Mouse (Mus musculus) kidney, postnatal 10 days (tissue): Measurements from ENCODE around the gene Phf7.

Experiments
- DNase-seq: peaks from one replicate; pipeline ENCODE4 v3.0.0; 2021; ENCODE audit warnings: mixed read lengths

Gene Phf7

DNA sequence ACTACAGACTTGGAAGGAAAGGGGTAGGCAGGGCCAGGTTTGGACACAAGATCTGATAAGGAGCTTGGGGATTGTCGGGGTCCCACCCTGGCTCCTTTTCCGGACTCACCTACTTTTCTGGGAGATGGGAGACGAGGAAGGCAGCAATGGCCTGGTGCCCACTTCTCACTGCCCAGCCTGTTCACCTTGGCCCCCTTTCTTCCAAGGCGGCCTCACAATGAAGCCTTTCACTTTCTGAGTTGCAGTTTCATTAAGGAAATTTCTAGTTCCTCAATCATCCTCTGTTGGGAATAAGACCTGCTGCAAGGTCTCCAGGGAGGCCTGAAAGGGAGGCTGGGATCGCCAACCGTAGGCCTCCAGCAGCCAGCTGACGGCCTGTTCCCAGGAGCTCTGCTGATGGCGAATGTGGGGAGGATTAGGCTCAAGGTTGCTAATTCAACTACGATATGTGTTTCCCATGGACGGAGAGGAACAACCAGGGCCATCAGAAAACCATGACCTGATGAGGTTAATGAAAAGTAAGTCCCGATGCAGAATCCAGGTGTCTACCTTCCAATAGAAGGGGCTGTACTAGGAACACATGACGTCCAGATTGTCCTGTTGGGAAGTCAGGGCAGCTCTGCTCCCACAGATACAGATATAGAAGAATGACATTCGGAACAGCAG is 18.6 kb downstream of the Phf7 start:
- DNase-seq, result no peak

DNA sequence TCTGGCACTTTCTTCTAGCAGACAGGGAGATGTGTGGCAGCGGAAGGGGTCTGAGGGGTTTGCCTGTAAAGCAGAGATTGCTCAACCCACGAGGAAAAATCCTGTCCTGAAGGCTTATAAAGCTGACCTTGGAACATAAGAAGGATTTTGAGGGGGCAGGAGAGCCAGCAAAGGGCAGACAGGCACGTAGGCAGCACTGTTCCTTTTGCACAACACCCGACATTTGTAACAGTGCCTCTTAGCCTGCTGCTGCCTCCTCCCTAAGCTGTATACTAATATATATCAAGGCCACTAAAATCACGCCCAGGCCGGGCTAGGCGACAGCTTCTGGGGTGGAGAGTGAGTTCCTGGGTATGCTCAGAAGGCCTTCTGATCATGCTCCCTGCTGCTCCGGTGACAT is 20.7 kb downstream of the Phf7 start:
- no peak for DNase-seq

DNA sequence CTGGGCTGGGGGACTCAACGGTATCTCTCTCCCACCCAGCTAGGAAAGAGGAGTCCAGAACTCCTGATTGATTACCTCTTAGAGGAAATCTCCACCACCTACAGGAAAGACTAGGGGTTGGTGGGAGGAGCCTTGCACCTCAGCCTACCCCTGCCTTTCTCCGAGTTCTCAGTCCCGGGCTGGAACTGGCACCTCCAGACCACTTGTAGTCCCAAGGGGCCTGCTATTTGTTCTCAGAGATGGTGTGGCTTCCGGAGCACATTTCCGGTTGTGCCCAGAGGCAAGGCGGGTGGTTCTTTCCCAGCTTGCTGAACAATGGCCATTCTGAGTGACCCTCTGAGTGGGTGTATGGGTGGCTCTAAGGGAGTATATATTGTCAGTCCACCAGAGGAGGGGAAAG is 22.9 kb downstream of the Phf7 start:
- DNase-seq, result no peak

DNA sequence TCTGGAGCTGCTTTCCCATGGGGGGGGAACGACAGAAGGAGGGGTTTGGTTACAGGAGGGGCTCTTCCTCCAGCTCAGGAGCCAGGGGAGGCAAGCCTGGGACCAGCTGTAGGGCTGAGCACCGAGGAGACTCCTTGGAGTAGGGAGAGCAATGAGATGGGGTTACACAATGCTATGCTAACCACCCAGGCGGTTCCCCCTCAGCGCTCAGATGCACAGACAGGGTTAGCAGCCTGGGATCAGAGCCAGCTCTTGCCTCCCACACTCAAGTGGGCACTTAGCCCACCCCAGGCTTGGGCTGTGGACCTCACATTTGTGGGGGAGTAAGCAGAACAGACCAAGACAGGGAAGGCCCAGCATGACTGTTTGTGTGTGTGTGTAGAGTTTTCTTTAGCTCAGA is 24.1 kb downstream of the Phf7 start:
- peak; percentile 67 for DNase-seq

DNA sequence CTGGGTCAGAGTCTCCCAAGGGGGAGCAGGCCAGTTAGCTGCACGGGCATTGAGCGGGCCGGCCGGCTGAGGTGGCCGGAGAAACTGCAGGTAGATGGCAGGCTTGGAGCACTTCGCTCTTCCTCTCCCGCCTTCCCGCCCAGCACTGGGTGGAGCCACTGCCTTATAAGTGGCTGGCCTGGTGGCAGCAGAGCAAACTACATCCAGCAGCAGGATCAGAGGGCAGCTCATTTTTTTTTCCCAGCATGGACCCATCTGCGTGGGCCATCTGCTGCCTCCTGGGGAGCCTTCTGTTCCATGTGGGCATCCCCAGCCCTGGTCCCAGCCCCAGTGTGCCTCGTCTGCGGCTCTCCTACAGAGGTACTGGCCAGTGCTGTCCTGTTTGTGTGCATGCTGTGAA is 33.5 kb downstream of the Phf7 start, which contains the start of gene Sema3g:
Gene Sema3g, plus strand, starts transcription at position 195 of the 400 bp plus-strand sequence.
- peak; percentile 87 for DNase-seq

DNA sequence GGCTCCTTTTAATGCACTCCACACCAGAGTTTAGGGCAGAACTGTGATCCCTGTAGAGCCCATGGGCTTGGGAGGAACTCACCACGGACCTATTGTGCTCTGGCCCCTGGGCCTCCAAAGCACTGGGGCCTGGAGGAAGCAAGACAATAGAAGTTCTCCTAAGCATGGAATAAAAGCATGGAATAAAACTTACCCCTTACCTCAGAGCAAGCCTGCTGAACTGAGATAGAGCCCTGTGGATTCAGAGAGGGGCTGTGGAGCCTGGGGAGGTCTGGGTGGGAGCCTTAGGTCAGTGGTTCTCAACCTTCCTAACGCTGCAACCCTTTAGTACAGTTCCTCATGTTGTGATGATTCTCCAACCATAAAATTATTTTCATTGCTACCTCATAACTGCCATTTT is 34.3 kb downstream of the Phf7 start, which contains the start of gene Nisch:
Gene Nisch, minus strand, starts transcription at position 101 of the 400 bp plus-strand sequence.
- no peak for DNase-seq

DNA sequence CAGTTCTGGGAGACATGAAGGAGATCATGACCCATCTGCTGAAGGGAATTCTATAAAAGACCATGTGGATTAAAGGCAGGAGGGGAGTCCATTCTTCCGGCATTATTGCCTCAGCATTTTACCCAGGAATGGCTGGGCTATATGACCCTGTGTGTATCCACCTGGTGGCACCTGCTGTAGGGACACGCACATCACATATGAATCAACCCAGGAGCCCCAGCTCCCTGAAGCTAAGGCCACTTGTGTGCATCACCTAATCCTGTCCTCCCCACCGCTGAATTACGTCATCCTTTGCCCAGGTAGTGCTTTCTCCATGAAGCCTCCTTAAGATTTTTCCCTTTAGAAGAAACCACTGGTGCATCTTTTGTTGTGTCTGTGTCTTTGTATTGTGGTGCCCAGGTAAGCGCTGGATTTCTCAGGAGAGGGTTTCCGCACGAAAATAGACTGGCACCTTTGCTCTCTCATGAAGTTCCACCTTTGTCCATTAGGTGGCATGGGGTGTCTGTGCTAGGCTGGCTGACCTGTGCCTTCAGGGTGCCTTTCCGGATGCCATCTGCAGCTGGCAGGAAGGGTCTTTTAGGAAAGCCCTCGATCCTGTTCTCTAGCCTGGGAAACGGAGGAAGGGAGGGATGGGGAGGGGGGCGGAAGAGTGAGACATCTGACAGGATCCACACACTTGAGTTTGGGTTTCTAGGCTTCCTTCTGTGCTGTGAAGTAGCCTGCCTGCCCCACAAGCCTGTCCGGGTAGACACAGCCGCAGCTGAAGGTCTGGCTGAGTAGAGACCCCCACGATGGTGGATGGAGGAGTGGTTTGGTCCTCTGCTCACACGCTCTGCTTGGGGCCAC is 35.7 kb downstream of the Phf7 start:
- DNase-seq, result peak; percentile 82

DNA sequence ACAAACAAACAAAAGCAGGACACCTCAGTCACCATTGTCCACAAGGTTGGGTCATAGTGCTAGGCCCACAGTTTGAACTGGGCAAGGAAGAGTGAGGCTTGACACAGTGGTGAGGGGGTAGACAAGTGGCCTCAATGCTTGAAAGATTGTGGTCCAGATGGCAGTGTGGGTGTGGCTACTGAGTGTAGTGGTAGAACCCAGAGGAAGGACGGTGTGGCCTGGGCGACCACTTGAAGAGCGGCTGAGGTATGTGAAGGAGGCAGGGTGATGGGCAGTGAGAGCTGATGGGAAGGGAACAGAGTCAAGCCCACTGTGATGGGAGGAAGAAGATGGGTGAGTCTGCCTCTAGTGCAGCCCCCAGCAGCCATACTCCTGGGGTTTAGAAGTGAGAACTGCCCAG is 36.4 kb downstream of the Phf7 start:
- no peak for DNase-seq

DNA sequence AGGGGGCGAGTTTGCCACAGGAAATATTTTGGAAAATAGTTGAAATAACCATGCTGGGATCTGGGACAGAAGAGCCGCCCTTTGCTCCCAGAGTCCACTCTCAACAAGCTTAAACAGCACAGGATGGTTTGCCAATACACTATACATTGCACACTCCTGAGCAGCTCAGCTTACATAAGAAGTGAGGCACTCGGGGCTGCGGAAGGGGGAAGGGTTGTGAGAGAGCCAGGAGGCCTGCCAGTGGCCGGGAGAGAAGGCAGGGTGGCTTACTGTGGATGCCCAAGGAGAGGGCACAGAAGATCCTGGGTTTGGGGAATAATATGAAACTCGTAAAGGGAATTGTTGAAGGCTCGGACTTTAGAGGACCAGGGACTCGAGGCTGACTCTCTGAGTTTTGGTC is 37.2 kb downstream of the Phf7 start:
- DNase-seq, result no peak

DNA sequence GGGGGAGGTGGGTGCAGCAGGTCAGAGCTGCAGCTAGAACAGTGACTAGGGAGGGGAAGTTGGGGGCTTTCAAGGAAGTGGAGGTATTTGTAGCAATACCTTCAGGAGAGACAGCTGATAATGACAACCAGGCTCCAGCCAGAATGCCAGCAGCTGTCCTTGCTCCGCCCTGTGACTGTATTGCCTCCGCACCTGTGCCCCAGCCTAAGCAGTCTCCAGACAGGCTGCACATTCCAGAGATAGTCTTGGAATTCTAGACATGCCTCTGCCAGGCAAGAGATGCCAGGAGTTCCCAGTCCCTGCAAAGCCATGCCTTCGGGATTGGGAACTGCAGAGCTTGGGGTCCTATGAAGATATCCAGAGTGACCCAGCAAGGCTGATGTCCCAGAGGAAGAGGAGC is 38.6 kb downstream of the Phf7 start:
- DNase-seq, result no peak

DNA sequence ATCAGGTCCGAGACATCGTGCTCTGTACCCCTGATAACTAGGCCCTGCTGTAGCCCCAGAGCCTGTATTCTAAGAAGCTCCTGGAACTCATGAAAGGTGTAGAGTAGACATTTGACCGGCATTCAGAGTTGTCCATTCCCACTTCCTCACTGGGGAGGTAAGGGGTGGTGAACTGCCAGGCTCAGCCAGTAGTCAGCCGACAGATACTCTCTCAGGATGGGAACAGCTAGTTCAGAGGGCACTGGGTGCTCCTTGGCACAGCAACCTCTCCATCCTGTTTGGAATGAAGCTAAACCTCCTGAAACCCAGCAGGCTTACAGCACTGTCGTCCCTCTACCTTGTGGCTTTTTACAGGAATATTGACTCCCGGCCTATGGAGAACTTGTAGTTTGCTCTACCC is 39.3 kb downstream of the Phf7 start:
- no peak for DNase-seq

DNA sequence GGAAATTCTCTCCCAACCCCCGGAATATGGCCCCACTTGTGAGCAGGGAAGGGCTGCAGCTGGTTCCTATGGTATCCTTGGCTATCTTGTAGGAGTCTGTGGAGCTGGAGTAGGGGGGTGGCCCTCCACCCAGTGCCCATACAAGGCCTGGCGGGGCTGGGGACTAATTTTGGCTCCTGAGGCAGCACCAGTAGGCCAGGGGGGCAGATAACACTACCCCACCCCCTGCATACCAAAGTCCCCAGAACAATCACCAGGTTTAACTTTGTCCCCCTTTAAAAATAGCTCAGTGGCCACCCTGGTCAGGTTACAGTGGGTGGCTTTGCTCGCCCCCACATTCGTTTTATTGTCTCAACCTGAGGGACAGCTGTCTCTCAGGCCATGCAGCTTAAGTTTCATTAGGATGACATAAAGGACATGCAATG is 42.0 kb downstream of the Phf7 start:
- DNase-seq, result no peak

DNA sequence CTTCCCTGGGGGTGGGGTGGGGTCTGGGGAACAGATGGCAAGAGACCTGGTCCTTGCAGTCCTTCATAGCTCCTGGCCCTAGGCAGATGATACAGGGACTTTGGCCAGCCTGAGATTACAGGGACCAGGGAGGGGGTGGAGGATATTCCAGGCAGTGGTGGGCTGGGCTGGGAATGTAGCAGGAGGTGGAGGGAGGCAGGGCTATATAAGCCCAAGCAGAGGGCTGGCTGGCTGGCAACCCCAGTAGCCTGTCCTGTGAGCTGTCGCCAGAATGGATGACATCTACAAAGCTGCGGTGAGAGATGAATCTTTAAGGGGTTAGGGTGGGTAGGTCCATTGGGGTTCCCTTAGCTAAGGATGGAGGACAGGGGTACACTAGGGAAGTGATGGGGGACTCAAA is 43.0 kb downstream of the Phf7 start, which contains the start of gene Tnnc1:
Gene Tnnc1, plus strand, starts transcription at position 229 of the 400 bp plus-strand sequence.
- no peak for DNase-seq

DNA sequence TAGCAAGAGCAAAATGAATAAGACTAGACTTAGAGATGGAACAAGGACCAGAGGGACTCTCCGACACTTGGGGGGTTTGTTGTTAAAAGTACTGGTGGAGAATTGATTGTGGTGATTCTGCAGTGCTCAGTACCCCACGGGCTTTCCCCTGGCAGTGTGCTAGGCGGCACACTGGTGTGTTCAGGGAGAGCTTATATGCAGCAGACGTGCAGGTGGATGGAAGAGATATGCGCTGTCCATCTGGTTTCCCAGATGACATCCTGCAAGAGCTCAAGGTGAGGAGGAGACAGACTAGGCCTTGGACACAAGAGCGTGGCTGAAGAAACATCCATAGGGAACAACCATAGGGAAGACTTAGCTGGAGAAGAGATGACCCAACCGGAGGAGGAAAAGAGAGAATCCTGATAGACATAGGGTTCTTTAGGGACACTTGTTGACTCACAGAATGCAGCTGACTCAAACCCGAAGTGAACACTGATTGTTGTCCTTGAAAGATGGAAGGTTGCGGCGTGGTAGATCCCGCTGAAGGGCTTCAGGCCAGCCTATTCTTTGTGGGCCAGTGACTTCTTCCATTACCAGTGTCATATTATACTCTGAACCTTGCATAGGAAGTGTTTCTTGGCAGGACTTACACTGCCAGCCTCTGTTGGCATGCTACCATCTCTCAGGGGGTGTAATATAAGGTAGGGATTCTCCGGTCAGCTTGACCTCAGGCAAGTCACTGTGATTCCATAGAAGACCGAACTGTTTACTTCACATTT is 43.9 kb downstream of the Phf7 start:
- no peak for DNase-seq

DNA sequence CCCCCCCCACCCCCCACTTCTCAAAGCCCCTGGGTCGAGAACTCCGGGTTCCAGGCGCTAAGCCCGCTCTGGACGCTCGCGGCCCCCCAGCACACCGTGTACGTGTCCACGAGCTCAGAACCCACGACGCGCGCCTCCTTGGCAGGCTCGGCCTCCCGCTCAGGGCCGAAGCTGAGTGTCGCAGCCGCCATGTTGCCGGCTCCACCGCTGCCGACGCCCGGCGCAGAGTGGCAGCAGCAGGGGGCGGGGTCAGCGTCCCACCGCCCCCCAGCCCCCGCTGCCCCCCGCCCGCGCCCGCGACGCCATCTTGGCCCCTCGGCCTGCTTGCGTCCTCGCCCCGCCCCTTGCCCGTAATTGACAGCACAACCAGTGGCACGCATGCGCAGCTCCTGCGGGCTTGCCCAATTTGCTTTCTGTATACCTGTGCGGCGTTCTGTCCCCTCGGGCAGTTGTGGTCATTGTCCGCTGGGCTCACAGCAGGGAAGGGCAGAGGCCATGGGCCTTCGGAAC is 44.6 kb downstream of the Phf7 start:
- peak; percentile 99 for DNase-seq

DNA sequence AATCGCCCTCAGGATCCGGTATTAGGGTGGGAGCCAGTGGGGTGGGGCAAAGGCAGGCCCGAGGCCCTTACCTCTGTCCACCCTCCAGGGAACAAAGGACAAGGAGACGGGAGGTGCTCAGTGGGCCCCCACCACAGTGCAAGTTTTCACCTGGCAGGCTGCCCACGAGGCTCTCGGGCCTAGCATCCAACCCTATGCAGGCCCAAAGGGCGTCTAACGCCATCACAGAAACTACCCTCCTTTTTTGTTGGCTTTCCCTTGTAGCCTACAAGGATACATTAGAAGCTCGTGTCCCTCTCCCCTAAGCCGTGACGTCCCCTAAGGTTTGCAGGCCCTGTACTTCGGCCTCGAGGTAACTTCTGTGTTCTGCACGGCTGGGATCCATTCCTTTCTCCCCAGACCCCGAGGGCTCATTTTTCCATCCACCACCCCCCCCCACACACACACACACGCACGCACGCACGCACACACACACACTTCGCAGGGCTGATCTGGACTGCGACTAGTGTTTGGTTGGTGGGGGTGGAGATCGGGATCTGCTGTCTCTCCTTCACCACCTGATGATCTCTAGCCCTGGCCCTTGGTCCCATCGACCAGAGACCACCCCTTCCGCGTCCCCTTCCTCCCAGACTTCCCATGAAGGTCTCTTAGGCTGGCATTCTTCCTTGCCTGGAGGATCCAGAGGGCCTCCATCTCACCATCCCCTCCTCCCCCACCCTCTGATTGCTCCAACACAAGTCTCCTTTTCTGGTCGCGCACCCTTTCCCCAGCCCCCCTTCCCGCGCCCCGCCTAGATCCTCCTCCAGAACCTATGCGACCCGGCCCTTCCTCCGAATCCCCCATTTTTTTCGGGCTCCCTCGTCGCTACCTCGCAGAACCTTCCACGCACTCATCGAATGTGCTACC is 45.3 kb downstream of the Phf7 start:
- DNase-seq, result peak; percentile 79

DNA sequence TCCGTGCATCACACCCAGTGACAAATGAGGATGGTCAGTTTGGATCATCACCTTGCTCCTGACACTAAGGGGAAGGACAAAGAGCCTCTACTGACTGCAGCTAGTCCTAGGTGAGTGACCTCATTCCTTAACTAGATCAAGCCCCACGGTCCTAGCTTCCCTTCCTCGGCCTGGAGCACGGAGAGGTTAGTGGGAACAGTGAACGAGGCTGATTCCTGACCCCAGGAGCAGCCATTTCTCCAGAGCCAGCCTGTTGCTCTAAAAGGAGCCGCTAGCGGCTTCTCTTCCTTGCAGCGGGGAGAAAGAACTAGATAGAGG is 45.9 kb downstream of the Phf7 start:
- DNase-seq, result no peak

DNA sequence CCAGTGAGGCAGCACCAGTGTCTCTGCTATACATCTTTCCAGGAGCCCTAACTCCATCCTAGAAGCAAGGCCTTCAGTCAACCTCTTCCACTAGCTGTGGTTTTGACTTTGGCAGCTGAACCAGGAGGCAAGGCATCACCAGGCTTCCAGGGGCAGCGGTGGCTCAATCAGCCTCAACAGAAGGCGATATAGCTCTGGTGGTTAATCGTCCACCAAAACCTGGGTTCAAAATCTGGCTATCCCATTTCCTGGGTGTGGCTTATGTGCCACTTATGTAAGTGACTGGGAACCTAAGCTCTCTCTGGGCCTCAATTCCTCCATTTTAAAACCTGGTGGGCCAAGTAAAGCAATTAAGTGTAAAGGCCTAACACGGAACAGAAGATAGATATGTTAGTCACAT is 46.3 kb downstream of the Phf7 start:
- DNase-seq, result no peak

DNA sequence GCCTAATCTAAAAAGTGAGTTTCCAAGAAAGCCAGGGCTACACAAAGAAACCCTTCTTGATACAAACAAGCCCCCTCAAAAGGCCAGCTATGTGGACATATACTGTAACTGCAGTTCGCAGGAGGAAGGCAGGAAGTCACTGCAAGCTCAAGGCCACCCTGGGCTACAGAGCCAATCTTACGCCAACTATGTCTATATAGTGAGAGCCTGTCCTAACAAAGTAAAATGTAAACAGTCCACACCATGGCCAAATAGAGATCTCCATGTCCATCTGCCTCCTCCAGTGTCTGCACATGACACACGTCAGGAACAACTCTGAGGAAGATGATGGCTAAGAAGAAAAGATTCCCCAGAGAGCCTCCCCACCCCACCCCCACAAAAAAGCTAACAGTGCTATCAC is 51.1 kb downstream of the Phf7 start:
- no peak for DNase-seq

DNA sequence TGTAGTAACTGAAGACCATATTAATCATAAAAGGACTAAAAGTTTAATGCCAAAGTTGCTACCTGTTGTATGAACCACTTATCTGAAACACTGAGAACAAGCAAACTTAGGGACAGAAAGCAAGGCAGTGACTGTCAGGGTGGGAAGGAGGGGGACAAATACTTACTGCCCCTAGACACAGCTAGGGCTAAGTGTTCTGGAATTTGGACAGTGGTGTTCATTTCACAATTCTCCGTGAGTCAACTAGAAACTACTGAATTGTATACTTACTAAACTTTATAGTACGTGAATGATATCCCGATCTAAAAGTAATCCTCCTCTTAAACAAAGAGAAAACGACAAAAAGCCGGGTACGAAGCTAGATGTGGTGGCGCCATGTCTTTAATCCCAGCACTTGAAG is 51.5 kb downstream of the Phf7 start:
- no peak for DNase-seq

DNA sequence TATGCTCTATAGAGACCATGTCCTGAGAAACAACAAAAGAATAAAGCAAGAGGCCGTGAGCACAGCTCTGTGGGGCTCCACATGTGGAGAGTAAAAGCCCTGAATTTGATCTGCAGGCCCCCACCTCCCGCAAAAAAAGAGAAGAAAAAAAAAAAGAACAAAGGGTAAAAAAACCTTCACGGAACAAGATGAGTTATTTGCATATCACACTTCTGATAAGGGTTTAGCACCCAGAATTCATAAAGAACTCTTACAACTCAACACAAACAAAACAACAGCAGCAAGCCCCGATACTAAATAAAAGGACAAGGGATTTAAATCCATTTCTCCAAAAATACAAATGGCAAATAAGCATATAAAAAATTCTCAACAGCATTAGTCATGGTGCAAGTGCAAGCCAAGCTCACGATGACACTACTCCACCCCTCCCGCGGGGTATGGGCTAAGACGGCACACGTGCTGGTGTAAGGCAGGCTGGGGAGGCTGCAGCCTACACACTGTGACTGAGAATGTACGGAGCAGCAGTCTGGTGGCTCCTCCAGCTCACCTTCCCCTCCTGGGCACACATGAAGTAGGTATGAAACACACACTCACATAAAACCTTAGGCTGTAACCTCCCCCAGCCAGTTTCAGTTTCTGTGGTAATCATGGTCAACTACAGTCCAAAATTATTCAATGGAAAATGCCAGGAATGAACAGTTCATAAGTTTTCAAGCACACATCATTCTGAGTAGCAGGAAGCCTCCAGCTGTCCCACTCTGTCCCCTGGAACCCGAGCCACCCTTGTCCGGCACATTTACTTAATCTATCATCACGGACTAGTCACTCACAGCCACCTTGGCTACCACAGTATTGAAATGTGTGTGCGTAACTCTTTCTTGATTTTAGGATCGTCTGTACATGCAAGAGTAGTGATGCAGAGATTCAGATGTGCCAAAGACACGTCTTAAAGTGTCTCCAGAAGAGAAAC is 53.3 kb downstream of the Phf7 start:
- DNase-seq, result no peak
